Mouse (Mus musculus): ENCODE data around the gene Ube2c. TPM values are rescaled to one million over a fixed set of nuclear protein-coding genes. Genes with fewer than 3 reads are reported as not detected.
A peak's percentile ranks its signal among the peaks of the same experiment; 100 is the strongest.

The Ube2c gene
- total RNA-seq, 2 experiments from 2014 or later, result 184 to 279 TPM

GRCm38 (mm10) chr2:164761502-164761901 lies 8.2 kb upstream of the Ube2c start:
- ATAC-seq (replicated peaks; ENCODE audit: poor library complexity), result peak; percentile 83

- 0 out of 2 replicates have a peak, but pooled peaks have one; percentile 2 for ATAC-seq (replicated peaks; ENCODE audit: poor library complexity)
Measured at GRCm38 (mm10) chr2:164761971-164762370, 7.7 kb upstream of the Ube2c start.

- no peak for ATAC-seq (replicated peaks; ENCODE audit: poor library complexity)
Measured at GRCm38 (mm10) chr2:164762593-164762992, 7.1 kb upstream of the Ube2c start.

GRCm38 (mm10) chr2:164765841-164766240 lies 3.9 kb upstream of the Ube2c start:
- no peak for ATAC-seq (replicated peaks; ENCODE audit: poor library complexity)

GRCm38 (mm10) chr2:164767812-164768540 lies 1.7 kb upstream of the Ube2c start:
- no peak for ATAC-seq (replicated peaks; ENCODE audit: poor library complexity)

GRCm38 (mm10) chr2:164770279-164770678 lies 581 bp downstream of the Ube2c start:
- no peak for ATAC-seq (replicated peaks; ENCODE audit: poor library complexity)

GRCm38 (mm10) chr2:164771123-164771522 lies 1.4 kb downstream of the Ube2c start:
- no peak for ATAC-seq (replicated peaks; ENCODE audit: poor library complexity)

GRCm38 (mm10) chr2:164773229-164773988 lies 3.7 kb downstream of the Ube2c start:
- ATAC-seq (replicated peaks; ENCODE audit: poor library complexity), result no peak

- peak; percentile 40 for ATAC-seq (replicated peaks; ENCODE audit: poor library complexity)
Measured at GRCm38 (mm10) chr2:164773989-164774364, 4.3 kb downstream of the Ube2c start.

GRCm38 (mm10) chr2:164776130-164776529 lies 6.4 kb downstream of the Ube2c start:
- no peak for ATAC-seq (replicated peaks; ENCODE audit: poor library complexity)

GRCm38 (mm10) chr2:164776801-164777200 lies 7.1 kb downstream of the Ube2c start:
- ATAC-seq (replicated peaks; ENCODE audit: poor library complexity), result no peak

GRCm38 (mm10) chr2:164777246-164778014 lies 7.7 kb downstream of the Ube2c start:
- no peak for ATAC-seq (replicated peaks; ENCODE audit: poor library complexity)

- no peak for ATAC-seq (replicated peaks; ENCODE audit: poor library complexity)
Measured at GRCm38 (mm10) chr2:164778015-164778287, 8.3 kb downstream of the Ube2c start.

GRCm38 (mm10) chr2:164778809-164779208 lies 9.1 kb downstream of the Ube2c start:
- no peak for ATAC-seq (replicated peaks; ENCODE audit: poor library complexity)

- no peak for ATAC-seq (replicated peaks; ENCODE audit: poor library complexity)
Measured at GRCm38 (mm10) chr2:164779481-164780086, 9.9 kb downstream of the Ube2c start, which contains the start of gene Tnnc2. TSS of gene Tnnc2 (minus strand) at chr2:164779967.

- ATAC-seq (replicated peaks; ENCODE audit: poor library complexity), result no peak
Measured at GRCm38 (mm10) chr2:164781876-164782275, 12.2 kb downstream of the Ube2c start.

- ATAC-seq (replicated peaks; ENCODE audit: poor library complexity), result no peak
Measured at GRCm38 (mm10) chr2:164783926-164784581, 14.4 kb downstream of the Ube2c start.

- peak; percentile 14 for ATAC-seq (replicated peaks; ENCODE audit: poor library complexity)
Measured at GRCm38 (mm10) chr2:164784869-164785420, 15.2 kb downstream of the Ube2c start.

- ATAC-seq (replicated peaks; ENCODE audit: poor library complexity), result peak; percentile 43
Measured at GRCm38 (mm10) chr2:164785481-164786387, 16.0 kb downstream of the Ube2c start, which contains the start of gene Snx21. TSS of gene Snx21 (plus strand) at chr2:164785823.
